Mouse (Mus musculus): ENCODE data around the gene Dnah17. TPM values are rescaled to one million over a fixed set of nuclear protein-coding genes. Genes with fewer than 3 reads are reported as not detected.

The Dnah17 gene
- 0.19 and 0.23 TPM in 2 replicates for polyA plus RNA-seq (2015; fragmentation: Nextera tagmentation; extraction: Ambion mirVana)

DNA sequence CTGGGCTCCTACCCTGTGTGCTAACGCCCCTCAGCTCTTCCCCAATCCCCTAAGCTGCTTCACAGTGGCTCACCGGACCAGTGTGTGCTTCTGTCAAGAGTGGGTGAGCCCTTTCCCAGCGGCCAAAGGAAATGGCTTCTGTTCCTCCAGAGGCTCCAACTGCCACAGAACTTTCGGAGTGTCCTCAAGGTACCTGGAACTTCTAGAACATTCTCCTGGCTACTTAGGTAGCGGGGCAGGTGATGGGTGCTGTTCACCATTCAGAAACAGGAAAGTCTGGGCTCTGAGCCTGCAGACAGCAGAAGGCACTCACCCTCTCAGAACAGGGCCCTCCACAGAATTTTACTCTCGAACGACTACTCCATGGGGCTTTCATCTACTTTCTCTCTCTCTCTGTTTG is at the start of gene Dnah17:
TSS of gene Dnah17 (minus strand) at position 101 of the 400 bp plus-strand sequence.
- no peak for ATAC-seq (ENCODE audit: low read depth)
- WGBS = 81% methylated on average over 7 of the region's 7 CpGs
- Histone ChIP-seq H3K4me2 (ENCODE audit: low read depth, low read length) (no peak within 1 kb of the TSS), H3K4me1 (replicated peaks; ENCODE audit: control insufficient read depth, insufficient read depth, low read length) (peaks cover 5% of the 10 kb centered on the region; the same call in 1 of the 2 replicates), H3K36me3 (ENCODE audit: control insufficient read depth, insufficient read depth, low read length) (no peaks in the 10 kb centered on the region), H3K27ac (ENCODE audit: low read length) (no peak within 1 kb of the TSS), H3K9ac (ENCODE audit: low read length) (no peak within 1 kb of the TSS), H3K27me3 (ENCODE audit: control insufficient read depth, insufficient read depth, low read depth, low read length) (no peaks in the 10 kb centered on the region), H3K9me3 (ENCODE audit: control insufficient read depth, low read length) (no peaks in the 10 kb centered on the region), H3K4me3 (ENCODE audit: low read length) (no peak within 1 kb of the TSS)

DNA sequence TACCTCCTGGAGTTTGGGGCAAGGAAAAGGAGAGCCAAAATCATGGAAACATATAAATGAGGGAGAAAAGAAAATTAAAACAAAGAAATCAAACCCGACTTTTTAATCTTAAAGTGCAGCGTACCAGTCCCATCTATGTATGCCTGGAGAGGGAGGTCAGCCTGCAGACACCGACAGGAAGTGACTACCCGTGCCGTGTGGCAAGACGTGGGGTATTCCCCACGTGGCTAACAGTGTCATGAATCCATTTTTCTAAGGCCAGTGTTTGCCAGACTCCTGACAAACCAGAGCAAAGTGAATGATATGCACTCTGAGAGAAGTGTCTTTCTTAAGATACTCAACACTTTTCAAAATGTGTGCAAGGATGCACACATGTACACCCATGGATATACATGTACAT is 49.8 kb upstream of the Dnah17 start:
- WGBS = 72% methylated on average over 7 of the region's 7 CpGs
- H3K9ac ChIP-seq (ENCODE audit: low read length) = no peak overlapping the region
- H3K36me3 ChIP-seq (ENCODE audit: control insufficient read depth, insufficient read depth, low read length) = peaks cover 21% of the 10 kb centered on the region
- no peaks in the 10 kb centered on the region for H3K4me1 ChIP-seq (replicated peaks; ENCODE audit: control insufficient read depth, insufficient read depth, low read length)
- H3K9me3 ChIP-seq (ENCODE audit: control insufficient read depth, low read length) = no peaks in the 10 kb centered on the region
- no peak for ATAC-seq (ENCODE audit: low read depth)
- no peak overlapping the region for H3K4me3 ChIP-seq (ENCODE audit: low read length)
- H3K27me3 ChIP-seq (ENCODE audit: control insufficient read depth, insufficient read depth, low read depth, low read length) = no peaks in the 10 kb centered on the region
- no peak overlapping the region for H3K27ac ChIP-seq (ENCODE audit: low read length)
- H3K4me2 ChIP-seq (ENCODE audit: low read depth, low read length) = no peak overlapping the region

DNA sequence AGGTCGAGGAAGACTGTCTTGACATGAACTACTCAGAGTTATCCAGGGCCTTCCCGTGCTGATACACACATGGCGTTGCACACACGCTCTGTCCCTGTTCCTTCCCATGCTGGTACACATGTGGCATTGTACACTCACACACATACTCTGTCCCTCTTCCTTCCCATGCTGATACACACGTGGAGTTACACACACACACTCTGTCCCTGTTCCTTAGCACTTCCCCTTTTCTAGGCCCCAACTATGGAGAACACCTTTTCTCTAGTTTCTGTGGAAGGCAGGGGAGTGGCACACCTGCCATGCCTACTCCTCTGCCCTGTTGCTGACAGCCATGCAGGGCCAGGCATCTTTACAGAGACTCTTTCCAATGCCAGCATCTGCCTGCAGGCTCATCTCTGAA is 47.8 kb upstream of the Dnah17 start:
- Histone ChIP-seq H3K9me3 (ENCODE audit: control insufficient read depth, low read length) (no peaks in the 10 kb centered on the region), H3K27me3 (ENCODE audit: control insufficient read depth, insufficient read depth, low read depth, low read length) (no peaks in the 10 kb centered on the region), H3K4me2 (ENCODE audit: low read depth, low read length) (no peak overlapping the region), H3K9ac (ENCODE audit: low read length) (no peak overlapping the region), H3K4me1 (replicated peaks; ENCODE audit: control insufficient read depth, insufficient read depth, low read length) (no peaks in the 10 kb centered on the region), H3K4me3 (ENCODE audit: low read length) (no peak overlapping the region), H3K27ac (ENCODE audit: low read length) (no peak overlapping the region), H3K36me3 (ENCODE audit: control insufficient read depth, insufficient read depth, low read length) (peaks cover 23% of the 10 kb centered on the region)
- no peak for ATAC-seq (ENCODE audit: low read depth)
- 81% methylated on average over 5 of the region's 5 CpGs for WGBS

DNA sequence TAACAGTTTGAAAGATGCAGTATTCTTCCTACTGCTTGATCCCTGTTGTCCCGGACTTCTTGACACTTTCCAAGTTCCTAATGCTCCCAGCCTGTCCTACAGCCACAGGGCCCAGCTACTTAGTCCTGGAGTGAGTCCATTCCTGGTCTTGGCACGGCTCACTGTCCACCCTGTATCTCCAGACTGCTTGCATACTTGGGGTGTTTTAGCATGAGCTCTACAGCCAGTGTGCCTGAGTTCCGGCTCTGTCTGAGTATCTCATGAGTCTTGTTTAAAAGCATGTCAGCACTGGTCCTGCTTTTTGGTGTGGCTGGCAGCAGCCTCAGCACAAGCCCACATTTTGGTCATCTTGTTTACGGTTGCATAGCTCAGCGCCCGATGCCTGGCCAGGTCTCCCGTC is 44.3 kb upstream of the Dnah17 start:
- no peak overlapping the region for H3K4me2 ChIP-seq (ENCODE audit: low read depth, low read length)
- no peak overlapping the region for H3K27ac ChIP-seq (ENCODE audit: low read length)
- WGBS = 63% methylated on average over 7 of the region's 7 CpGs
- H3K4me1 ChIP-seq (replicated peaks; ENCODE audit: control insufficient read depth, insufficient read depth, low read length) = no peaks in the 10 kb centered on the region
- H3K4me3 ChIP-seq (ENCODE audit: low read length) = no peak overlapping the region
- H3K36me3 ChIP-seq (ENCODE audit: control insufficient read depth, insufficient read depth, low read length) = 0 out of 2 replicates have a peak, but pooled peaks cover 6% of the 10 kb centered on the region
- H3K27me3 ChIP-seq (ENCODE audit: control insufficient read depth, insufficient read depth, low read depth, low read length) = no peaks in the 10 kb centered on the region
- H3K9ac ChIP-seq (ENCODE audit: low read length) = no peak overlapping the region
- ATAC-seq (ENCODE audit: low read depth) = peak; percentile 69
- H3K9me3 ChIP-seq (ENCODE audit: control insufficient read depth, low read length) = no peaks in the 10 kb centered on the region

DNA sequence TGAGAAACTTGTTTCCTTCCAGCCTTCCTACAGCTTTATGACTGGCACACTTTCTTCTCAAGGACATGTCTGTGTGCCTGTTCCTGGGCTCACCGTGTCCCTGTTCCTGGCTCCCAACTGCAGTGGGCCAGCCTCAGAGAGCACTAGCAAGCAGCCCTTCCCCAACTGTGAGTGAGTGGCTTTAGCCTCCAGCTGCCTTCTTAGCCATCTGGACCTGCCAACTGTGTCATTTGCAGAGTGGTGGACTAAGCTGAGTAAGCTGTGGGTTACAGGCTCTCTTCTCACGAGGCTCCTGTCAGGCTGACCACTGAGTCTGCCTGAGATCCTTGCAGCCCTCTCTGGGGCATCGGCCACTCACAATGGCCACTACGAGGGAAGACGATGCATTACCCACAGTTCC is 42.3 kb upstream of the Dnah17 start:
- Histone ChIP-seq H3K9ac (ENCODE audit: low read length) (no peak overlapping the region), H3K9me3 (ENCODE audit: control insufficient read depth, low read length) (no peaks in the 10 kb centered on the region), H3K27me3 (ENCODE audit: control insufficient read depth, insufficient read depth, low read depth, low read length) (no peaks in the 10 kb centered on the region), H3K4me2 (ENCODE audit: low read depth, low read length) (no peak overlapping the region), H3K36me3 (ENCODE audit: control insufficient read depth, insufficient read depth, low read length) (0 out of 2 replicates have a peak, but pooled peaks cover 8% of the 10 kb centered on the region), H3K4me3 (ENCODE audit: low read length) (no peak overlapping the region), H3K4me1 (replicated peaks; ENCODE audit: control insufficient read depth, insufficient read depth, low read length) (no peaks in the 10 kb centered on the region), H3K27ac (ENCODE audit: low read length) (no peak overlapping the region)
- 75% methylated on average over 5 of the region's 5 CpGs for WGBS
- ATAC-seq (ENCODE audit: low read depth) = no peak

DNA sequence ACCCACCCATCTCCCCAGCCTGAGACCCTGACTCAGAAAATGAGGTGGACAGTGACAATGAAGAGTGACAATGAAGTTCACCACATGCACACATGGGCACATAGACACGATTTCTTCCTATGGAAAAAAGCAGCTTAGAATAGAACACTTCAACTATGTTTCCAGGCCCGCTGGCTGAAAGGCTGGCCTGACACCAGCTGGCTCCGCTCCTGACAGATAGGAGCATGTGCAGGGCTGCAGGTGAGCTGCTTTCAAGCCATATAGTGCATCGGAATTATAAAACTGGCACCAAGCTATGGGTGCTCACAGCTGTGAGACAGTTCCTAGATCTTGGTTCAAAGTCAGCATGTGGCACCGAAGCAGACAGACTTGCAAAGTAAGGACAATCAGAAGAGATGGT is 39.9 kb upstream of the Dnah17 start:
- Histone ChIP-seq H3K4me3 (ENCODE audit: low read length) (no peak overlapping the region), H3K4me2 (ENCODE audit: low read depth, low read length) (no peak overlapping the region), H3K9ac (ENCODE audit: low read length) (no peak overlapping the region), H3K36me3 (ENCODE audit: control insufficient read depth, insufficient read depth, low read length) (0 out of 2 replicates have a peak, but pooled peaks cover 8% of the 10 kb centered on the region), H3K9me3 (ENCODE audit: control insufficient read depth, low read length) (no peaks in the 10 kb centered on the region), H3K4me1 (replicated peaks; ENCODE audit: control insufficient read depth, insufficient read depth, low read length) (no peaks in the 10 kb centered on the region; the same call in 1 of the 2 replicates), H3K27me3 (ENCODE audit: control insufficient read depth, insufficient read depth, low read depth, low read length) (no peaks in the 10 kb centered on the region), H3K27ac (ENCODE audit: low read length) (no peak overlapping the region)
- no peak for ATAC-seq (ENCODE audit: low read depth)
- 88% methylated on average over 5 of the region's 5 CpGs for WGBS

DNA sequence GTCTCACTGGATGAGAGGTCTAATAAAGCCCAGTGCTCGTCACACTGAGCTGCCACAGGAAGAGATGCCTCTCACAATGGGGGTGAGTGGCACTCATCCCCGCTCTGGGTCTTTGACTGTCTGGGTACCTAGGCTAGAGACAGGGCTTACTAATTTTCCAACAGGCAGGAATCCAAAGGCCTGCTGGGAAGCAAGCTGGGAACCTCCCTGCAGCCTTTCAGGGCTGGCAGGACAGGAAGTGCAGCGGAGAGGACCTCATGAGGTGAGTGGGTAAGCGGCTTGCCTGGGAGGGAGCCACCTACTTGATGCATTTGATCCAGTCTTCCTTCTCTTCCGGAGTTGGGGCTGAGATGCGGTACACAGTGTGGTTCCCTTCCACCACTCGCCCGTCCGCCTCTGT is 38.3 kb upstream of the Dnah17 start:
- Histone ChIP-seq H3K4me1 (replicated peaks; ENCODE audit: control insufficient read depth, insufficient read depth, low read length) (no peaks in the 10 kb centered on the region; the same call in 1 of the 2 replicates), H3K27ac (ENCODE audit: low read length) (no peak overlapping the region), H3K27me3 (ENCODE audit: control insufficient read depth, insufficient read depth, low read depth, low read length) (no peaks in the 10 kb centered on the region), H3K9ac (ENCODE audit: low read length) (no peak overlapping the region), H3K36me3 (ENCODE audit: control insufficient read depth, insufficient read depth, low read length) (0 out of 2 replicates have a peak, but pooled peaks cover 6% of the 10 kb centered on the region), H3K4me2 (ENCODE audit: low read depth, low read length) (no peak overlapping the region), H3K9me3 (ENCODE audit: control insufficient read depth, low read length) (no peaks in the 10 kb centered on the region), H3K4me3 (ENCODE audit: low read length) (no peak overlapping the region)
- ATAC-seq (ENCODE audit: low read depth) = no peak
- WGBS = 80% methylated on average over 9 of the region's 9 CpGs

DNA sequence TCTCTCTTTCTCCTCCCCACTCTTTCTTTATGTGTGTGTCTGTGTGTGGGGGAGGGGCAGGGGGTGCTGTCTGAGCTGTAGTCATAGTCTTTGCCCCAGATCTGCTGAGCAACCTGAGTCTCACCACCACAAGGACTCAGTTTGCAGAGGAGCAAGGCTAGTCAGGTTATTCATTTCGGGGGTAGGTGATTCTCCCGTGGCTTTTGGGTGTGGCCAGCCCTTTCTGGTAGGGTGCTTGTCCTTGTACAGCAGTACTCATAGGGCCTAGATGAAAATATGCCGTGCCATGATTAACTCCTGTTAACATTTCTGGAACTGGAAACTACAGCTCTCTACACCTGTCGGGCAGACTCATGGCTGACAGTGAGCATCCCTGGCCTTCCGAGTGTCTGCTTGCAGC is 36.2 kb upstream of the Dnah17 start:
- Histone ChIP-seq H3K27ac (ENCODE audit: low read length) (peak overlapping the region; percentile 45; the same call in 1 of the 2 replicates), H3K4me2 (ENCODE audit: low read depth, low read length) (no peak overlapping the region), H3K9ac (ENCODE audit: low read length) (no peak overlapping the region), H3K4me3 (ENCODE audit: low read length) (no peak overlapping the region), H3K4me1 (replicated peaks; ENCODE audit: control insufficient read depth, insufficient read depth, low read length) (no peaks in the 10 kb centered on the region; the same call in 1 of the 2 replicates), H3K27me3 (ENCODE audit: control insufficient read depth, insufficient read depth, low read depth, low read length) (no peaks in the 10 kb centered on the region), H3K36me3 (ENCODE audit: control insufficient read depth, insufficient read depth, low read length) (0 out of 2 replicates have a peak, but pooled peaks cover 11% of the 10 kb centered on the region), H3K9me3 (ENCODE audit: control insufficient read depth, low read length) (no peaks in the 10 kb centered on the region)
- 86% methylated on average over 5 of the region's 5 CpGs for WGBS
- no peak for ATAC-seq (ENCODE audit: low read depth)

DNA sequence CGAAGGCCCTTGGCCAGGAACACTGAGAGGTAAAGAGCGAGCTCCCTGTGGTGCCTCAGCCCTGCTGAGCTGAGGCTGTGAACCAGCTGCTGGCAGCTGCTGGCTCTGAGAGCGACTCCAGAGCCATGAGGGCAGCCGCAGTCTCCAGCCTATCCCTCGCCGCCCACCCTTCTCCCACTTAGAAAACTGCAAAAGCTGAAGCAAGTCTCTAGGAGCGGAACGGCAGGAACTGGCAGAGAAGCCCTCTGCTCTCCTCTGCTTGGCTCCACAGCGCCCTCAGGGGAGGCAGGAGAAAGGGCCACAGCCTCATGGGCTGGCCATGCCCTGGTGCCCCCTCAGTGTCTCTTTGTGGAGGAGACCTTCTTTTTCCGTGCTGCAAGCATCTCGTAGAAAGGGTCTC is 35.2 kb upstream of the Dnah17 start:
- H3K9ac ChIP-seq (ENCODE audit: low read length) = peak overlapping the region; percentile 12; the same call in 1 of the 2 replicates

More for the DNA sequence above, 35.2 kb upstream of the Dnah17 start:
- H3K4me2 ChIP-seq (ENCODE audit: low read depth, low read length) = no peak overlapping the region
- no peaks in the 10 kb centered on the region for H3K9me3 ChIP-seq (ENCODE audit: control insufficient read depth, low read length)
- WGBS = 52% methylated on average over 11 of the region's 11 CpGs
- H3K27me3 ChIP-seq (ENCODE audit: control insufficient read depth, insufficient read depth, low read depth, low read length) = no peaks in the 10 kb centered on the region
- peaks cover 3% of the 10 kb centered on the region; the same call in 1 of the 2 replicates for H3K4me1 ChIP-seq (replicated peaks; ENCODE audit: control insufficient read depth, insufficient read depth, low read length)
- peak; percentile 62 for ATAC-seq (ENCODE audit: low read depth)
- no peak overlapping the region for H3K27ac ChIP-seq (ENCODE audit: low read length)
- no peak overlapping the region for H3K4me3 ChIP-seq (ENCODE audit: low read length)
- 0 out of 2 replicates have a peak, but pooled peaks cover 11% of the 10 kb centered on the region for H3K36me3 ChIP-seq (ENCODE audit: control insufficient read depth, insufficient read depth, low read length)

Data from lung, embryonic 16.5 days (tissue).